9 mouse cellular contexts compared by ENCODE assay signal in the genomic region with DNA sequence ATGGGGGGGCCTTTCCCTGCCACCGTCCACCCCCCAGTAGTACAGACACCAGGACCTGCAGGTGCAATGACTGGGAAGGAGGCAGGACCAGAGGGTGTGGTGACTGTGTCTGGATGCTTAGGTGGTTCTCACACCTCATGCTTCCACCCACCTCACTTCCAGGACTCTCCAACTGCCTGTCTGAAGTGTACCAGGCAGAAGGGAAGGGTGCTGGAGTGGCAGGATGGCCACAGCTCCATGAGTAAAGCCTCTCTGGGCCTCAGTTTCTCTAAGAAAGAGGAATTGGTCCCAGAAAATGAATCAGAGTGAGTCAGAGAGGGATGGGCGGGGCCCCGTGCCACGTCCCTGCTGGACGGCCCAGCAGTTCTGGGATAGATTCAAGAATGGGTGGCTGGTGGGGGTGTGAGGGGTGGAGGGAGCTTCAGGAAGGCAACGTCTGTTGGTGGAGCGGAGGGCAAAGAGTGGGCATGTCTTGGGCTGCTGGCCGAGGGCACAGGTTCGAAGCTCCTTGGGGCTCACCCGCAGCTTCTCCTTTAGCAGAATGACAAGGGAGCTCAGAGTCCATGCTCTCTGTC. TPM values are rescaled to one million over a fixed set of nuclear protein-coding genes. Genes with fewer than 3 reads are reported as not detected.
A peak's percentile ranks its signal among the peaks of the same experiment; 100 is the strongest.
DNase-seq lines count a peak whose midpoint lies in the region; ATAC-seq lines count a peak whose summit lies in the region.
"Had no signal": no experiment of that assay in that cellular context is flagged by ENCODE, and none has a peak within 500 bp of the region (broad histone marks: within the 10 kb centered on the region; RNA-seq: fewer than 3 reads in every experiment).

No protein-coding gene starts in this region.

- 71% methylated on average over 10 of the region's 10 CpGs for WGBS in kidney, embryonic 14.5 days
- 66% methylated on average over 10 of the region's 10 CpGs for WGBS in heart, embryonic 16.5 days
- WGBS in midbrain, embryonic 13.5 days, result 65% methylated on average over 10 of the region's 10 CpGs

- no peak overlapping the region for H3K27ac ChIP-seq in kidney, embryonic 14.5 days (ENCODE audit: low read depth, low read length)
- peak overlapping the region; percentile 89 for H3K27ac ChIP-seq in heart, embryonic 16.5 days (ENCODE audit: low read length)
- H3K27ac ChIP-seq in midbrain, embryonic 13.5 days, result no peak overlapping the region

- H3K36me3 ChIP-seq in kidney, embryonic 14.5 days (ENCODE audit: control insufficient read depth, insufficient read depth, low read length), result peaks cover 38% of the 10 kb centered on the region
- peaks cover 33% of the 10 kb centered on the region for H3K36me3 ChIP-seq in heart, embryonic 16.5 days (ENCODE audit: control insufficient read depth, insufficient read depth)
- peaks cover 54% of the 10 kb centered on the region for H3K36me3 ChIP-seq in midbrain, embryonic 13.5 days

- peak overlapping the region; percentile 86 for H3K4me3 ChIP-seq in kidney, embryonic 14.5 days (ENCODE audit: low read length)
- H3K4me3 ChIP-seq in heart, embryonic 16.5 days (ENCODE audit: low read length), result peak overlapping the region; percentile 74
- peak overlapping the region; percentile 80 for H3K4me3 ChIP-seq in midbrain, embryonic 13.5 days (replicated peaks)

- peak overlapping the region; percentile 92 for H3K9ac ChIP-seq in kidney, embryonic 14.5 days (ENCODE audit: low read depth, low read length)
- H3K9ac ChIP-seq in heart, embryonic 16.5 days (ENCODE audit: low read length), result peak overlapping the region; percentile 90
- H3K9ac ChIP-seq in midbrain, embryonic 13.5 days (replicated peaks), result peak overlapping the region; percentile 93

- H3K4me1 ChIP-seq in kidney, embryonic 14.5 days (ENCODE audit: control insufficient read depth, insufficient read depth, low read length), result peaks cover 26% of the 10 kb centered on the region; the same call in 1 of the 2 replicates
- H3K4me1 ChIP-seq in heart, embryonic 16.5 days (ENCODE audit: control insufficient read depth, insufficient read depth, low read length), result peaks cover 30% of the 10 kb centered on the region
- peaks cover 37% of the 10 kb centered on the region for H3K4me1 ChIP-seq in midbrain, embryonic 13.5 days (replicated peaks)

- no peaks in the 10 kb centered on the region for H3K9me3 ChIP-seq in kidney, embryonic 14.5 days (ENCODE audit: control insufficient read depth, low read length)
- no peaks in the 10 kb centered on the region for H3K9me3 ChIP-seq in heart, embryonic 16.5 days (replicated peaks; ENCODE audit: control insufficient read depth, low read length)
- H3K9me3 ChIP-seq in midbrain, embryonic 13.5 days, result no peaks in the 10 kb centered on the region

- peak overlapping the region; percentile 94 for H3K4me2 ChIP-seq in kidney, embryonic 14.5 days (replicated peaks; ENCODE audit: low read depth, low read length)
- peak overlapping the region; percentile 96 for H3K4me2 ChIP-seq in heart, embryonic 16.5 days (ENCODE audit: low read depth, low read length)
- H3K4me2 ChIP-seq in midbrain, embryonic 13.5 days (replicated peaks), result peak overlapping the region; percentile 96

- no peak for ATAC-seq in kidney, embryonic 14.5 days (ENCODE audit: low FRiP score, low TSS enrichment)
- no peak for ATAC-seq in heart, embryonic 16.5 days (replicated peaks; ENCODE audit: extremely low read depth, insufficient read depth, low FRiP score)
- ATAC-seq in midbrain, embryonic 13.5 days, result no peak

- DNase-seq in kidney, postnatal 36 days, result no peak
- peak; percentile 58 for DNase-seq in adrenal gland, postnatal 14 days
- no peak for DNase-seq in right cerebral cortex, postnatal 25 days
- DNase-seq in cerebellum, adult 11-12 months, result no peak
- no peak for DNase-seq in layer of hippocampus, postnatal 36 days

- no peaks in the 10 kb centered on the region for H3K27me3 ChIP-seq in kidney, embryonic 14.5 days (ENCODE audit: control insufficient read depth, insufficient read depth, low read length)
- H3K27me3 ChIP-seq in heart, embryonic 16.5 days (ENCODE audit: control insufficient read depth, insufficient read depth, low read length), result no peaks in the 10 kb centered on the region
- H3K27me3 ChIP-seq in midbrain, embryonic 13.5 days, result no peaks in the 10 kb centered on the region

RNA-seq across cellular contexts. Expression of a gene that starts 2.0 kb away (rescaled TPM):
- 8.0 and 9.8 TPM in 2 replicates for polyA plus RNA-seq in kidney, embryonic 14.5 days (2014; fragmentation: Nextera tagmentation; extraction: Ambion mirVana)
- 30.1 and 36.8 TPM in 2 replicates for total RNA-seq in adrenal gland, postnatal 14 days (2021)
- polyA plus RNA-seq in heart, embryonic 16.5 days (2015; fragmentation: Nextera tagmentation; extraction: Ambion mirVana), result 15.8 and 21.3 TPM in 2 replicates
- 6.7 and 12.0 TPM in 2 replicates for polyA plus RNA-seq in midbrain, embryonic 13.5 days (2015; fragmentation: Nextera tagmentation; extraction: Ambion mirVana)
- total RNA-seq in layer of hippocampus, postnatal 36 days (2021), result 100 to 1,000 TPM; 105 to 106 TPM

RNA-seq across cellular contexts. Expression of a gene that starts 16.2 kb away (rescaled TPM):
- 0.08 TPM in 1 of 2 replicates, not detected in the other for polyA plus RNA-seq in kidney, embryonic 14.5 days (2014; fragmentation: Nextera tagmentation; extraction: Ambion mirVana)
- not detected in 2 replicates for total RNA-seq in adrenal gland, postnatal 14 days (2021)
- 6.5 and 6.8 TPM in 2 replicates for polyA plus RNA-seq in heart, embryonic 16.5 days (2015; fragmentation: Nextera tagmentation; extraction: Ambion mirVana)
- 0.43 and 0.69 TPM in 2 replicates for polyA plus RNA-seq in midbrain, embryonic 13.5 days (2015; fragmentation: Nextera tagmentation; extraction: Ambion mirVana)
- total RNA-seq in layer of hippocampus, postnatal 36 days (2021), result 1 to 10 TPM; 2.8 to 3.5 TPM
- total RNA-seq: MEL had no signal

RNA-seq across cellular contexts. Expression of a gene that starts 31.1 kb away (rescaled TPM):
- not detected in 2 replicates for polyA plus RNA-seq in kidney, embryonic 14.5 days (2014; fragmentation: Nextera tagmentation; extraction: Ambion mirVana)
- total RNA-seq in adrenal gland, postnatal 14 days (2021), result not detected in 2 replicates
- polyA plus RNA-seq in heart, embryonic 16.5 days (2015; fragmentation: Nextera tagmentation; extraction: Ambion mirVana), result 23.8 and 25.3 TPM in 2 replicates
- polyA plus RNA-seq in midbrain, embryonic 13.5 days (2015; fragmentation: Nextera tagmentation; extraction: Ambion mirVana), result 0.24 TPM in 1 of 2 replicates, not detected in the other
- total RNA-seq in layer of hippocampus, postnatal 36 days (2021), result 10 to 100 TPM; 14.6 to 15.9 TPM
- total RNA-seq: MEL had no signal

RNA-seq across cellular contexts. Expression of a gene that starts 42.2 kb away (rescaled TPM):
- polyA plus RNA-seq in kidney, embryonic 14.5 days (2014; fragmentation: Nextera tagmentation; extraction: Ambion mirVana), result 59.6 and 83.7 TPM in 2 replicates
- 78.1 and 84.8 TPM in 2 replicates for total RNA-seq in adrenal gland, postnatal 14 days (2021)
- 42.5 and 45.3 TPM in 2 replicates for polyA plus RNA-seq in heart, embryonic 16.5 days (2015; fragmentation: Nextera tagmentation; extraction: Ambion mirVana)
- 69.0 and 71.1 TPM in 2 replicates for polyA plus RNA-seq in midbrain, embryonic 13.5 days (2015; fragmentation: Nextera tagmentation; extraction: Ambion mirVana)
- total RNA-seq in layer of hippocampus, postnatal 36 days (2021), result 100 to 1,000 TPM in 1 of 2 experiments, 10 to 100 TPM in 1; 99.0 to 145 TPM

RNA-seq across cellular contexts. Expression of a gene that starts 51.0 kb away (rescaled TPM):
- 111 and 152 TPM in 2 replicates for polyA plus RNA-seq in kidney, embryonic 14.5 days (2014; fragmentation: Nextera tagmentation; extraction: Ambion mirVana)
- 48.4 and 54.4 TPM in 2 replicates for total RNA-seq in adrenal gland, postnatal 14 days (2021)
- 172 and 177 TPM in 2 replicates for polyA plus RNA-seq in heart, embryonic 16.5 days (2015; fragmentation: Nextera tagmentation; extraction: Ambion mirVana)
- polyA plus RNA-seq in midbrain, embryonic 13.5 days (2015; fragmentation: Nextera tagmentation; extraction: Ambion mirVana), result 146 TPM in 2 replicates
- 10 to 100 TPM; 73.2 to 84.3 TPM for total RNA-seq in layer of hippocampus, postnatal 36 days (2021)

Comparison
In these comparisons a context has a peak if more than half of its experiments do, and no peak if none do; other contexts are left out.
1. RNA of a gene that starts 31.1 kb away (polyA plus RNA-seq): 23.8 to 25.3 TPM in heart, embryonic 16.5 days; 0.24 TPM in midbrain, embryonic 13.5 days and not detected in kidney, embryonic 14.5 days; every median in the first group is over 10 times any median in the second.
2. Peak in every context shown above with its lines, with median percentiles within 50 percentile points of each other: H3K4me2 ChIP-seq, H3K4me3 ChIP-seq and H3K9ac ChIP-seq.